Mouse (Mus musculus) CD4-positive helper T cell, adult 2 months (primary cell): ENCODE data around the gene Fnbp1l.

Experiments used
- DNase-seq: peaks from one replicate; pipeline ENCODE4 v3.0.0-alpha.2; 2012; ENCODE audit warnings: low read depth, missing footprints, low spot score

The Fnbp1l gene

GRCm38 (mm10) chr3:122494764-122495163, 124.8 kb downstream of the Fnbp1l start:
- no peak for DNase-seq

- DNase-seq: no peak
Observed at GRCm38 (mm10) chr3:122492872-122493615, 126.5 kb downstream of the Fnbp1l start.

GRCm38 (mm10) chr3:122492006-122492405, 127.5 kb downstream of the Fnbp1l start:
- no peak for DNase-seq

DNA sequence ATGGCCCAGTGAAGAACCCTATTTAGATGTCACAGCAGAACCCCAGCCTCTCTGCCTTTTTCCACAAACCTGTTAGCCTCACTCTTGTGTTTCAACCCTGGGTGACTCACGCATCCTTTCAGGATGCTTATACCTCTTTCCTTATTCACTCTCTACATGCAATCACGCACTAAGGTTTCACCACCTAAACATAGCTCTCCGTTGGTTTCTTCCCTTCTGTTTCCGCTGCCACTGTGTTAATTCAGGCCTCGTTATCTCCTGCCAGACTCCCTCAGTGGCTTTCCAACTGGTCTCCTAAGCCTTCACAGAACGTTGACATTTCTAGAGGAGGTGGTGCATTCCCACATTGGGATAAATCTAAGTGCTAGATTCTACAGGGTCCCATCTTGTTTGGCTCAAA, 128.9 kb downstream of the Fnbp1l start:
- DNase-seq: no peak
